Mouse (Mus musculus): ENCODE results near the gene C530008M17Rik. TPM values are rescaled to one million over a fixed set of nuclear protein-coding genes. Genes with fewer than 3 reads are reported as not detected.
A peak's percentile ranks its signal among the peaks of the same experiment; 100 is the strongest.

C530008M17Rik gene
- total and polyA plus RNA-seq, 2 experiments from 2014 or later = 52.5 to 55.3 TPM

DNA sequence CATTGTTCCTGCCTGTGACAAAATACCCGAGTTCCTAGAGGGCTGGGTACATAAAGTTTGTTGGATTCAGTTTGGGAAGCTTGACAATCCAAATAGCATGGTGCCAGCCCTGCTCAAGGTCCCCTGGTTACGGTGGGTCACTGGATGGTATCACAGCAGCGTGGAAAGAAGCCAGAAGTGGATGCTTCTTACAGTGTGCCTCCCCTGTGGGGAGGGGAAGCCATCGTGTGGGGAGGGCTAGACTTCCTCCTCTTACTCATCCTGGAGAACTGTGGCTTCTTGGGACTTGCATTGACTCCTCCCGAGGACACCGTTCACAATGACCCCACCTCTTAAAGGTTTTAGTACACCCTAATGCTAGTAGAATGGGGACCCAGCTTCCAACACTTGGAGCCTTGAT lies 183.5 kb downstream of the C530008M17Rik start:
- Histone ChIP-seq H3K9me3 (ENCODE audit: low read length) (no peaks in the 10 kb centered on the region), H3K9ac (replicated peaks; ENCODE audit: low read length) (no peak overlapping the region), H3K4me2 (ENCODE audit: low read depth, low read length) (no peak overlapping the region), H3K4me1 (ENCODE audit: insufficient read depth, low read length) (peaks cover 3% of the 10 kb centered on the region; the same call in 1 of the 2 replicates), H3K36me3 (ENCODE audit: insufficient read depth, low read length) (no peaks in the 10 kb centered on the region), H3K27ac (no peak overlapping the region), H3K4me3 (ENCODE audit: low read length) (no peak overlapping the region), H3K27me3 (ENCODE audit: insufficient read depth, low read length) (no peaks in the 10 kb centered on the region)
- no peak for DNase-seq (ENCODE audit: low spot score)
- ATAC-seq = no peak
- no peak for TF ChIP-seq CTCF (IDR thresholded peaks at IDR 0.05; ENCODE audit: low read depth)
- 74% methylated on average over 6 of the region's 6 CpGs for WGBS

GRCm38 (mm10) chr5:76841859-76842258 lies 185.5 kb downstream of the C530008M17Rik start:
- Histone ChIP-seq H3K9me3 (ENCODE audit: low read length) (no peaks in the 10 kb centered on the region), H3K36me3 (ENCODE audit: insufficient read depth, low read length) (no peaks in the 10 kb centered on the region), H3K9ac (replicated peaks; ENCODE audit: low read length) (no peak overlapping the region), H3K4me1 (ENCODE audit: insufficient read depth, low read length) (peaks cover 8% of the 10 kb centered on the region; the same call in 1 of the 2 replicates), H3K27me3 (ENCODE audit: insufficient read depth, low read length) (no peaks in the 10 kb centered on the region), H3K4me3 (ENCODE audit: low read length) (no peak overlapping the region), H3K27ac (no peak overlapping the region), H3K4me2 (ENCODE audit: low read depth, low read length) (no peak overlapping the region)
- ATAC-seq (no peak), DNase-seq (ENCODE audit: low spot score) (no peak)
- no peak for TF ChIP-seq CTCF (IDR thresholded peaks at IDR 0.05; ENCODE audit: low read depth)
- WGBS = 73% methylated on average over 2 of the region's 2 CpGs

- TF ChIP-seq CTCF (IDR thresholded peaks at IDR 0.05; ENCODE audit: low read depth) = peak; percentile 84
- no peak overlapping the region for H3K4me3 ChIP-seq (ENCODE audit: low read length)
- peak overlapping the region; percentile 48; the same call in 1 of the 2 replicates for H3K27ac ChIP-seq
- H3K27me3 ChIP-seq (ENCODE audit: insufficient read depth, low read length) = no peaks in the 10 kb centered on the region
- ATAC-seq (peak; percentile 39; the same call in 1 of the 2 replicates), DNase-seq (ENCODE audit: low spot score) (peak; percentile 82)
- 16% methylated on average over 4 of the region's 4 CpGs for WGBS
- H3K36me3 ChIP-seq (ENCODE audit: insufficient read depth, low read length) = no peaks in the 10 kb centered on the region
- H3K4me2 ChIP-seq (ENCODE audit: low read depth, low read length) = no peak overlapping the region
- H3K9me3 ChIP-seq (ENCODE audit: low read length) = no peaks in the 10 kb centered on the region
- peaks cover 8% of the 10 kb centered on the region; the same call in 1 of the 2 replicates for H3K4me1 ChIP-seq (ENCODE audit: insufficient read depth, low read length)
- no peak overlapping the region for H3K9ac ChIP-seq (replicated peaks; ENCODE audit: low read length)
Observed at GRCm38 (mm10) chr5:76843448-76843847, 187.1 kb downstream of the C530008M17Rik start.

DNA sequence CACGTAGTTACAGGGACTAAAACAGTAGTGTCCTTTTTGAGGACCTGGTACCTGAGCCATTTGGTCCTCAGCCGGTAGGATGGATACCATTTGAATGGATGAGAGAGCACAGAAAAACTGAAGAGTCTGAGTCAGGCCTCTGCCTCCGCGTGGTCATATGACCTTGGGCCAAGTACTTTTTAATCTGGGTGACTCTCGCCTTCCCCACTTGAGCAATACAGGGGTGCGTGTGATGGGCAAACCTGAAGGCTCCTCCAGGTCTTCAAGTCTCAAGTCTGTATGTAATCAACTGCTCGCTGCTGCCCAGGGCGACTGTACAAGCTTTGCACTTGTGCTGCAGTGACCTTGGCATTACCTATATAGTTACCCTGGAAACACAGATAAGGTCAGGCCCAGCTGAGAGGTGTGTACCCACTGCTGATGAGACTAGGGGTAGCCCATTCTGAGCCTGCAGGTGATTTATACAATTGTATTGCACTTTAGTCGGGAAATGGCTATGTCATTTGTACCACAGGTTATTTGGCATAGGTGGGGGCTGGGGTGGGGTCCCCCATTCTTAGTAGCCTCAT lies 187.6 kb downstream of the C530008M17Rik start:
- Histone ChIP-seq H3K4me1 (ENCODE audit: insufficient read depth, low read length) (peaks cover 8% of the 10 kb centered on the region; the same call in 1 of the 2 replicates), H3K36me3 (ENCODE audit: insufficient read depth, low read length) (no peaks in the 10 kb centered on the region), H3K9me3 (ENCODE audit: low read length) (no peaks in the 10 kb centered on the region), H3K4me2 (ENCODE audit: low read depth, low read length) (no peak overlapping the region), H3K9ac (replicated peaks; ENCODE audit: low read length) (no peak overlapping the region), H3K4me3 (ENCODE audit: low read length) (no peak overlapping the region), H3K27me3 (ENCODE audit: insufficient read depth, low read length) (no peaks in the 10 kb centered on the region), H3K27ac (peak overlapping the region; percentile 48; the same call in 1 of the 2 replicates)
- no peak for TF ChIP-seq CTCF (IDR thresholded peaks at IDR 0.05; ENCODE audit: low read depth)
- WGBS = 82% methylated on average over 9 of the region's 9 CpGs
- ATAC-seq = peak; percentile 19; the same call in 1 of the 2 replicates
- DNase-seq (ENCODE audit: low spot score) = no peak

DNA sequence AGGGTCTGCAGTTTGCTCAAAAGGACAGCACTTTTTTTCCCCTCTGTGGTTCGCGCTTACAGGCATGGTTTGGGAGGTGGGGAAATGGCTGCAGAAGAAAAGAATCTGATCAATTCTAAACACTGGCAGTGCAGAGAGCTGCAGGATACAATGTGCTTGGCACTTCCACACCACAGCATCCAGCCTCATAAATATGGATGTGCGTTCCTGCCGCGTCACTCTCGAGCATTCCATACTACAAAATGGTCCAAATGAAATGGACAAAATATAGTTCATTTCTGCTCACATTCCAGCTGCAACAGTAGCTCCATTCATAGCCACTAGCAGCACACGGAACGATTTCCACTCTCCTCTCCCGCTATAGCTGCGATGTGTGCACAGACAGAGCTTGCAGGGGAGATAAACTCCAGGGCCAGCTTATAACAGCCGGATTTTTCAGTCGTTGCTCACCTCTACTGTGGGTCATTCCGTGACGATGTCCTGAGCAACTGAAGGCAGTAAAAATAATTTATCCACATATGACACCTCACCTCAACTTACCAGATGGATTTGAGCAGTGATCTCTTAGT lies 188.4 kb downstream of the C530008M17Rik start:
- 39% methylated on average over 14 of the region's 14 CpGs for WGBS
- 0 out of 2 replicates have a peak overlapping the region, but pooled peaks have one; percentile 13 for H3K4me2 ChIP-seq (ENCODE audit: low read depth, low read length)
- no peak for TF ChIP-seq CTCF (IDR thresholded peaks at IDR 0.05; ENCODE audit: low read depth)
- H3K27me3 ChIP-seq (ENCODE audit: insufficient read depth, low read length) = no peaks in the 10 kb centered on the region
- H3K36me3 ChIP-seq (ENCODE audit: insufficient read depth, low read length) = no peaks in the 10 kb centered on the region
- DNase-seq (ENCODE audit: low spot score) (peak; percentile 50), ATAC-seq (peak; percentile 53; the same call in 1 of the 2 replicates)
- peaks cover 8% of the 10 kb centered on the region; the same call in 1 of the 2 replicates for H3K4me1 ChIP-seq (ENCODE audit: insufficient read depth, low read length)
- no peak overlapping the region for H3K9ac ChIP-seq (replicated peaks; ENCODE audit: low read length)
- H3K9me3 ChIP-seq (ENCODE audit: low read length) = no peaks in the 10 kb centered on the region
- H3K27ac ChIP-seq = peak overlapping the region; percentile 48; the same call in 1 of the 2 replicates
- no peak overlapping the region for H3K4me3 ChIP-seq (ENCODE audit: low read length)

DNA sequence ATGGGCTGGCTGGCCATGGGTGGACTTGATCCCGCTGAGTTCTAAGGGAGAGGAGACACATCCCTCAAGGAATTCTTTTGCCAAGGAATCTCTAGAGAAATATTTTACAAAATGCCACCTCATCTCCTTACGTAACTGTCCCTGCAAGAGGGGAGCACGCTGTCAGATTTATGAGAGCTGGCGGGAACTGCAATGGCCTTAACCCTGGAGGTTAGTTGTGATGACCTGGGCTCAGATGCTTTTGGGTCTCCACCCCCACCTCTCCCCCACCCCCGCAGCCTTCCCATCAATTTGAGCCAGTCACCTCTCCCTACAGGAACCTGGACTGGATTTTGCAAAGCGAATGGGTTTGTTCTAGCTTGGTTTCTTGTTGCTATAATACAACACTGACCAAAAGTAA lies 190.8 kb downstream of the C530008M17Rik start:
- ATAC-seq (no peak), DNase-seq (ENCODE audit: low spot score) (no peak)
- Histone ChIP-seq H3K27ac (no peak overlapping the region), H3K36me3 (ENCODE audit: insufficient read depth, low read length) (no peaks in the 10 kb centered on the region), H3K27me3 (ENCODE audit: insufficient read depth, low read length) (no peaks in the 10 kb centered on the region), H3K9ac (replicated peaks; ENCODE audit: low read length) (no peak overlapping the region), H3K9me3 (ENCODE audit: low read length) (no peaks in the 10 kb centered on the region), H3K4me2 (ENCODE audit: low read depth, low read length) (no peak overlapping the region), H3K4me1 (ENCODE audit: insufficient read depth, low read length) (peaks cover 8% of the 10 kb centered on the region; the same call in 1 of the 2 replicates), H3K4me3 (ENCODE audit: low read length) (no peak overlapping the region)
- no peak for TF ChIP-seq CTCF (IDR thresholded peaks at IDR 0.05; ENCODE audit: low read depth)
- 93% methylated on average over 6 of the region's 6 CpGs for WGBS

GRCm38 (mm10) chr5:76851316-76851715 lies 195.0 kb downstream of the C530008M17Rik start:
- Histone ChIP-seq H3K27me3 (ENCODE audit: insufficient read depth, low read length) (no peaks in the 10 kb centered on the region), H3K4me2 (ENCODE audit: low read depth, low read length) (no peak overlapping the region), H3K36me3 (ENCODE audit: insufficient read depth, low read length) (no peaks in the 10 kb centered on the region), H3K4me3 (ENCODE audit: low read length) (no peak overlapping the region), H3K9ac (replicated peaks; ENCODE audit: low read length) (no peak overlapping the region), H3K9me3 (ENCODE audit: low read length) (no peaks in the 10 kb centered on the region), H3K27ac (no peak overlapping the region), H3K4me1 (ENCODE audit: insufficient read depth, low read length) (no peaks in the 10 kb centered on the region)
- WGBS = 78% methylated on average over 4 of the region's 4 CpGs
- ATAC-seq (no peak), DNase-seq (ENCODE audit: low spot score) (no peak)
- TF ChIP-seq CTCF (IDR thresholded peaks at IDR 0.05; ENCODE audit: low read depth) = no peak

Data from hindbrain, postnatal 0 days (tissue).